ENCODE assay signal across 8 mouse cellular contexts in the genomic region with DNA sequence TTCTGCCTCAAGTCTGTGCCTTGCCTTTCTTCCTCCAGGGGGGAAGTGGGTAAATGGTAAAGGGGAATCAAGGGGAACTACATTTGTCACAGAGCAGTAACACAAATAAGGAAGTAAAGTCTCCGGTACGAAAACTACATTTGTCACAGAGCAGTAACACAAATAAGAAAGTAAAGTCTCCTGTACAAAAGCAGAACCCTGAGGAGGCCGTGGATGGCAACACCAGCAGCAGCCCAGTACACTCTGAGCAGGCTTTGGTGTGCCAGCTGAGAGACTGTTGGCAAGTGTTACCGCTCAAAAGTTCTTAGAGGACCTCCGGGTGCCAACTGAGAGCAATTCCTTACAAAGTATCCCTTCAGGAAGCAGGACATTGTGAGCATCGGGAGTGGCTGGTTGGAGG.
DNase-seq lines count a peak whose midpoint lies in the region; TF ChIP-seq lines count a peak whose summit lies in the region.

No protein-coding gene starts in this region.

- no peak for TF ChIP-seq CTCF in cerebellum, adult 2 months (IDR thresholded peaks at IDR 0.05; ENCODE audit: borderline replicate concordance, insufficient read depth, low read depth, low read length)

- 21% methylated on average over 6 of the region's 6 CpGs for WGBS in embryonic facial prominence, embryonic 10.5 days
- WGBS in cerebellum, adult 2 months: 39% methylated on average over 6 of the region's 6 CpGs

- H3K4me3 ChIP-seq in embryonic facial prominence, embryonic 10.5 days: peak overlapping the region; percentile 31
- no peak overlapping the region for H3K4me3 ChIP-seq in cerebellum, adult 2 months (replicated peaks; ENCODE audit: insufficient read depth, low read depth, low read length)

- DNase-seq in layer of hippocampus, adult 8-10 months (ENCODE audit: low spot score in 2 of 2): peak; percentile 21 to 35
- DNase-seq in layer of hippocampus, postnatal 36 days: no peak
- peak; percentile 43 to 53 for DNase-seq in B cell, adult 2 months
- no peak for DNase-seq in embryonic facial prominence, embryonic 10.5 days (ENCODE audit: low spot score)
- peak; percentile 49 for DNase-seq in layer of hippocampus, adult 9-11 months
- no peak for DNase-seq in thymus, postnatal 14 days
- no peak for DNase-seq in cerebellum, adult 2 months
- no peak for DNase-seq in kidney, postnatal 14 days

- TF ChIP-seq POLR2A in cerebellum, adult 2 months (IDR thresholded peaks at IDR 0.05; ENCODE audit: borderline replicate concordance, insufficient read depth, low read length): no peak

- no peaks in the 10 kb centered on the region for H3K36me3 ChIP-seq in embryonic facial prominence, embryonic 10.5 days (replicated peaks)

- H3K27me3 ChIP-seq in embryonic facial prominence, embryonic 10.5 days (replicated peaks; ENCODE audit: low read depth, poor library complexity, severe bottlenecking): peaks cover 29% of the 10 kb centered on the region
- no peaks in the 10 kb centered on the region for H3K27me3 ChIP-seq in cerebellum, adult 2 months (ENCODE audit: control insufficient read depth, insufficient read depth, low read length)

- peak overlapping the region; percentile 77 for H3K27ac ChIP-seq in embryonic facial prominence, embryonic 10.5 days (replicated peaks)
- H3K27ac ChIP-seq in cerebellum, adult 2 months (ENCODE audit: insufficient read depth, low read length): no peak overlapping the region

- H3K9me3 ChIP-seq in embryonic facial prominence, embryonic 10.5 days: peaks cover 4% of the 10 kb centered on the region; the same call in 1 of the 2 replicates

- H3K4me1 ChIP-seq in embryonic facial prominence, embryonic 10.5 days: peaks cover 37% of the 10 kb centered on the region
- H3K4me1 ChIP-seq in cerebellum, adult 2 months (ENCODE audit: control insufficient read depth, insufficient read depth, low read length): peaks cover 9% of the 10 kb centered on the region; the same call in 1 of the 2 replicates

Comparison
In these comparisons a context has a peak if more than half of its experiments do, and no peak if none do; other contexts are left out.
1. DNase-seq: peak in layer of hippocampus, adult 8-10 months (2 of 2), B cell, adult 2 months (2 of 2) and layer of hippocampus, adult 9-11 months (single experiment); none in layer of hippocampus, postnatal 36 days (0 of 2), embryonic facial prominence, embryonic 10.5 days (single experiment), thymus, postnatal 14 days (single experiment), cerebellum, adult 2 months (0 of 2) and kidney, postnatal 14 days (single experiment).